Mouse (Mus musculus) lung, postnatal 0 days (tissue): ENCODE results near the gene Fras1.

ENCODE experiments used
- CTCF ChIP-seq: IDR thresholded peaks from 2 replicates; pipeline ENCODE4 v1.5.1; 2016; ENCODE audit warnings: antibody characterized with exemption, mild to moderate bottlenecking
- EP300 ChIP-seq: IDR thresholded peaks from 2 replicates; pipeline ENCODE4 v1.6.1; 2016; ENCODE audit warnings: antibody characterized with exemption, mild to moderate bottlenecking, control low read depth

GRCm38 (mm10) chr5:96394947-96395346, 21.2 kb downstream of the Fras1 start:
- no peak for TF ChIP-seq EP300
- TF ChIP-seq CTCF, result no peak
